Mouse (Mus musculus) heart, postnatal 14 days (tissue): Measurements from ENCODE around the gene Rnf215. TPM values are rescaled to one million over a fixed set of nuclear protein-coding genes. Genes with fewer than 3 reads are reported as not detected.
"Not testable (repeated sequence)": the region's sequence is repeated elsewhere in the genome, so short reads cannot be mapped to it uniquely, and the experiment has no call there.

ENCODE experiments used
- DNase-seq, 2 experiments: peaks; one replicate each; pipeline ENCODE4 v3.0.0; 2021 to 2022
- intact Hi-C: fragments of 180-260 bp; cut with DNase I; formaldehyde crosslinking; loops from one replicate; pipeline ENCODE4 v1.15.1; 2025
- microRNA-seq, 2 experiments: library from miRNA; unstranded; fragments of <30 nt; microRNA quantifications; one replicate each; pipeline ENCODE4 v1.2.0; 2021 to 2022
- total RNA-seq, 2 experiments: library from RNA; stranded (reverse); gene quantifications; 2 replicates each; pipeline ENCODE4 v1.2.3; 2021

The Rnf215 gene
- total RNA-seq, 2 experiments from 2014 or later: 14.2 to 20.6 TPM

GRCm38 (mm10) chr11:4185480-4185879, 50.5 kb downstream of the Rnf215 start:
- DNase-seq, intact Hi-C loops: not testable (repeated sequence)

GRCm38 (mm10) chr11:4186486-4187317, 51.7 kb downstream of the Rnf215 start, which contains the start of gene Tbc1d10a:
TSS of gene Tbc1d10a (plus strand) at chr11:4186789.
- intact Hi-C loops: loop anchor here (1.0 kb wide), 1 partner anchor 30 kb away; no protein-coding TSS in a partner anchor

GRCm38 (mm10) chr11:4187318-4187700, 52.3 kb downstream of the Rnf215 start:
- DNase-seq: no peak
- intact Hi-C loops: loop anchor here (1.0 kb wide), 1 partner anchor 29 kb away; no protein-coding TSS in a partner anchor

More at GRCm38 (mm10) chr11:4186486-4187317, 51.7 kb downstream of the Rnf215 start, which contains the start of gene Tbc1d10a:
- peak; percentile 98 for DNase-seq

GRCm38 (mm10) chr11:4189182-4189581, 54.2 kb downstream of the Rnf215 start:
- intact Hi-C loops: loop anchor here (2.0 kb wide), 1 partner anchor 14 kb away; no protein-coding TSS in a partner anchor
- no peak for DNase-seq

GRCm38 (mm10) chr11:4190677-4191076, 55.7 kb downstream of the Rnf215 start:
- intact Hi-C loops: no loop called here
- peak in 1 of 2 experiments; percentile 32 for DNase-seq

Small RNAs within 50 kb of the gene (microRNA-seq; reads per million reads assigned to microRNA genes)
- gene Mir3060: 0 to 1.7 reads per million in 2 experiments

Other genes starting within 250 kb of the Rnf215 start
- under 1 TPM; 0.74 to 0.90 TPM for gene 4921536K21Rik, start 240.1 kb upstream of the Rnf215 start, total RNA-seq
- gene Dusp18, start 240.0 kb upstream of the Rnf215 start, total RNA-seq: 10 to 100 TPM; 38.2 to 44.4 TPM
- 1 to 10 TPM; 4.9 to 5.6 TPM for gene Slc35e4, start 220.5 kb upstream of the Rnf215 start, total RNA-seq
- gene Tcn2, start 203.0 kb upstream of the Rnf215 start, total RNA-seq: 10 to 100 TPM; 44.5 to 54.0 TPM
- gene Pes1, start 171.2 kb upstream of the Rnf215 start, total RNA-seq: 10 to 100 TPM; 26.2 to 27.8 TPM
- gene 4930556J24Rik, start 158.4 kb upstream of the Rnf215 start, total RNA-seq: not detected
- gene Gal3st1, start 151.6 kb upstream of the Rnf215 start, total RNA-seq: under 1 TPM; 0.32 to 0.33 TPM
- gene Sec14l4, start 103.7 kb upstream of the Rnf215 start, total RNA-seq: under 1 TPM; 0.20 to 0.50 TPM
- gene Sec14l3, start 70.4 kb upstream of the Rnf215 start, total RNA-seq: 1 to 10 TPM in 1 of 2 experiments, not detected in 1; 6.0 TPM
- gene Mtfp1, start 39.8 kb upstream of the Rnf215 start, total RNA-seq: 100 to 1,000 TPM; 108 to 124 TPM
- gene Sec14l2, start 11.8 kb upstream of the Rnf215 start, total RNA-seq: 1 to 10 TPM; 1.2 TPM
- 1 to 10 TPM; 5.6 to 7.4 TPM for gene Ccdc157, start 25.1 kb downstream of the Rnf215 start, total RNA-seq
- gene Sf3a1, start 25.1 kb downstream of the Rnf215 start, total RNA-seq: 10 to 100 TPM; 38.4 to 46.7 TPM
- gene Tbc1d10a, start 51.6 kb downstream of the Rnf215 start, total RNA-seq: 10 to 100 TPM; 14.5 to 14.7 TPM
- gene Castor1, start 83.0 kb downstream of the Rnf215 start, total RNA-seq: 10 to 100 TPM in 1 of 2 experiments, 1 to 10 TPM in 1; 8.3 to 11.4 TPM
- gene Osm, start 101.2 kb downstream of the Rnf215 start, total RNA-seq: under 1 TPM in 1 of 2 experiments, not detected in 1; 0.10 TPM
- under 1 TPM; 0.14 to 0.37 TPM for gene Lif, start 122.4 kb downstream of the Rnf215 start, total RNA-seq